Mouse (Mus musculus) thymus, adult 18-20 months (tissue): Measurements from ENCODE around the gene Ier5l.
A peak's percentile ranks its signal among the peaks of the same experiment; 100 is the strongest.

Source experiments
- DNase-seq, 2 experiments: peaks; one replicate each; pipeline ENCODE4 v3.0.0; 2022; ENCODE audit warnings: mixed read lengths in 2 of 2

Ier5l gene

DNA sequence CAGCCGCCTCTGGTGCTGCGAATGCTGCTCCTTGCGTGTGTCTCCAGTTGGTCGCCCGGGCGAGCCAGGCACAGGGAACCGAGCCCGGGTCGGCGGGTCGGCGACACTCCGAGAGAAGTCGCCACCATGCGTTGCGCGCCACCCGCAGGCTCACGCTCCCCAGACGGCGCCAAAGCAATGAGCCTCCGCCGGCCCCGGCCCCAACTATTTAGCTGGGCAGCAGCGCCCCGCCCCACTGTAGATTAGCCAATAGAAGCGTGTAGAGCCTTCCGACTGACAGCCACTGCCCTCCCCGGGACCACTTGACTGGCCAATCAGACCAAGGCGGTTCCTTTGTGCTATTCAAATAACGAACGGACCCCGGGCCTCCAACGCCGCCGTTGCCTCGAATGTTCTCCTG is at the start of gene Ier5l:
Gene Ier5l (minus strand): TSS at position 181 of the 400 bp plus-strand sequence.
- peak; percentile 55 to 60 for DNase-seq

DNA sequence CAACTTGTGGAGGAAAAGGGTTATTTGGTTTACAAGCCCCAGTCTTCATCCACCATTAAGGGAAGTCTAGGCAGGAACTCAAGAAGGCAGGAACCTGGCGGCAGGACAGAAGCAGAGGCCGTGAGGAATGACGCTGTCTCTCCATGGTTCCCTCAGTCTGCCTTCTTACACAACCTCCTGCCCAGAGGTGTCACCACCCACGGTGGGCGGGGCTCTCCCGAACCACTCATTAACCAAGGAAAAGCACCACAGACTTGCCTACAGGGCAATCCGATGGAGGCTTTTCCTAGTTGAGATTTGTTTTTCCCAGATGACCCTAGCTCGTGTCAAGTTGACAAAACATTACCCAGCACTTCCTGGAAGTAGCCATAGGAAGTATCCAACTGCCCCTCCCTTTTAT is 49.7 kb upstream of the Ier5l start:
- no peak for DNase-seq

DNA sequence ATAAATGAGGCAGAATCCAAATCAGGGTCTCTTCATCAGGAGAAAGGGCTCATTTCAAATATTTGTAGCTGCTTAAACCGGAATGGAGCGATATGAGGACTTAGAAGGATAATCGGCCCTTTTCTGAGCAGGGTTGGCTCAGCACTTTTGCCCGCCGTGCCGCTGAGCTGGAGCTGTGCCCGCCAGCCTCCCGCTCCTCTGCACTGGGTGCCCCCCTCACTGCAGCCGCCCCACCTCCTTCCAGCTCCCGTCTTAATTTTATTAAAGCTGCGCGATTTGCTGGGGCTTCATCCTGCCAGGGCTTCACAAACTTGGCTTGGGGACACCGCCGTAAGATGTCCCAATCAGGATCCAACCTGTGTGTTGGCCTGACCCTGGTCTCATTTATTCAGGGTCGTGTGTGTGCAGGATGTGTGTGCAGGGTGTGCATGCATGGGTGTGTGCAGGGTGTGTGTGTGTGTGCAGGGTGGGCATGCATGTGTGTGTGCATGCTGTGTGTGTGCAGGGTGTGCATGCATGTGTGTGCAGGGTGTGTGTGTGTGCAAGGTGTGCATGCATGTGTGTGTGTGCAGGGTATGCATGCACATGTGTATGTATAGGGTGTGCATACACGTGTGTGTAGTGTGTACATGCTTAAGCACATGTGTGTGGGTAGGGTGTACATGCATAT is 36.8 kb upstream of the Ier5l start:
- no peak for DNase-seq

DNA sequence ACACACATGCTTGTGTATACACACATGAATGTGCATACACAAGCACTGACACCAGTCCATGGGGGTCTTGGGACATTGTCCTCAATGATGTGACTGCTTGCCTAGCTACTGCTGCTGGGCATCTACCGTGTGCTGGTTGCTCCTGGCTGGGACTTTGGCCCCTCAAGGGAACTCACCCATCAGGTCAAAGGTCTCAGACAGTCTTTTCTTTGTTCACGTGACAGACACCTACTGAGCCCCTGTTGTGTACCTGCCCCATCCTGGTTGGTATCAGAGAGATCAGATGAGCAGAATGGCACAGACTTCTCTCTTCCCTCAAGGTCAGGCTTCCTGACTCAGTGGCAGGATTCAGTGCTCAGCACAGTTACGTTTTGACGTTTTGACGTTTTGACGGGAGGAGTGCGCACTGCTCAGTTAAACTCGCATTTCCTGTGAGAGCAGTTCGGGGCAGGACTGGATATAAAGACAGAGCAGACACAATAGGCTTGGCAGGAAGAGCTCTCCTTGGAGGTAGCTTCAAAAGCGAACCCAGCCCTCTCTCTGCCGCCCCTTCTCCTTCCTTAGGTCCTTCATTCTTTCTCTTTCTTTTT is 33.2 kb upstream of the Ier5l start:
- no peak for DNase-seq

DNA sequence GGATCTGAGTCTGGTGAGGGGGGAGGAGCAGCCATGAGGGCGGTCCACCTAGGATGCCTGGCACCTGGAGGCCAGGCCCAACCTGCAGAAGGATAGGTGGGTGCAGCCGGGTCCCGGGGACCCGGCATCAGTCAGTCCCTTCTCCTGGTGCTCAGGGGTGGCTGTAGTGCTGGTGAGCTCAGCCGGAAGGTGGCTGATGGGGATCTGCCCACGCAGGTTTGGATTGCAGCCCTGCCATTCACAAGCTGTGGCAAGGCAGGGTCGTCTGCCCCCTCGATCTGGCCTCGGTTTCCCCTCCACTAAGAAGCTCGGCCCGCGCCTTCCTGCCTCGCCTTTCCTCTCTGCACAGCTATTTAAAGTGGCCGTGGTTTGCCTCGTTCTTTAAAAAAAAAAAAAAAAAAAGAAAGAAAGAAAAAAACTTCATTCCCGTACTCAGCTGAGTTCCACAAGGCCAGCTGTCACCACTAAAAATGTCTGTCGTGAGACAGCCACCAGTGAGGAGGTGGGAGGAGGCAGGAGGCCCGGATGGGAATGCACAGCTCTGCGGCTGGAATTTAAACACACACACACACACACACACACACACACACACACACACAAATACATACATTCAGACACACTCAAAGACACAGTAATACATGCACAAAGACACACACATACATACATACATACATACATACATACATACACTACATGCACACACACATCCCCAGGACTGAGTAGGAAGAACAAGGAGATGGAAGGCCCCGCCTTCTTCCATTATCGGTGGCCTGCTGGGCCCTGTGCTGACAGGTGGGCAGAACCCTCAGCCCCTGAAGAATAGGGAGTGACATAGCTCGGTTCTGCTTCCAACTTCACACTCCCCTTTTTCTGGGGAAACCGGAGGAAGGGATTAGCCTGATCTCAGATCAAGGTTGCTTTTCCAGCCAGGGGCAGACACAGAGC is 29.9 kb upstream of the Ier5l start:
- no peak for DNase-seq

DNA sequence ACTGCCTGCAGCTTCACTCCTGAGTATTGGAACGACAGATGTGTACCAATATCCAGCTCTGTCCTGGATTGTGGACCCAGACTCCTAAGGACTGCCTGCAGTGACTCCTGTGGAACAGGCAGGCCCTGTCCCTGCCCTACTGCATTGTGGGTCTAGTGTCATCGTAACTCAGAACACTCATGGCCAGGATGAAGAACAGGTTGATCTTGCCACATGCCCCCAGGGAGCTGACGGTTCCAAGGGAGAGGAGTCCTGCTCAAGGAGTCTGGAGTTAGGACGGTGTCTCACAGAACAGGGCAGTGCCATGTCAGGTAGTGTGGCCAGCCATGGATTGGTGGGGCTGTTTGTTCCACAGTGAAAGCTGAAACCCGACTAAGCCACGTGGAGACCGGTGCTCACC is 27.7 kb upstream of the Ier5l start:
- DNase-seq = no peak

DNA sequence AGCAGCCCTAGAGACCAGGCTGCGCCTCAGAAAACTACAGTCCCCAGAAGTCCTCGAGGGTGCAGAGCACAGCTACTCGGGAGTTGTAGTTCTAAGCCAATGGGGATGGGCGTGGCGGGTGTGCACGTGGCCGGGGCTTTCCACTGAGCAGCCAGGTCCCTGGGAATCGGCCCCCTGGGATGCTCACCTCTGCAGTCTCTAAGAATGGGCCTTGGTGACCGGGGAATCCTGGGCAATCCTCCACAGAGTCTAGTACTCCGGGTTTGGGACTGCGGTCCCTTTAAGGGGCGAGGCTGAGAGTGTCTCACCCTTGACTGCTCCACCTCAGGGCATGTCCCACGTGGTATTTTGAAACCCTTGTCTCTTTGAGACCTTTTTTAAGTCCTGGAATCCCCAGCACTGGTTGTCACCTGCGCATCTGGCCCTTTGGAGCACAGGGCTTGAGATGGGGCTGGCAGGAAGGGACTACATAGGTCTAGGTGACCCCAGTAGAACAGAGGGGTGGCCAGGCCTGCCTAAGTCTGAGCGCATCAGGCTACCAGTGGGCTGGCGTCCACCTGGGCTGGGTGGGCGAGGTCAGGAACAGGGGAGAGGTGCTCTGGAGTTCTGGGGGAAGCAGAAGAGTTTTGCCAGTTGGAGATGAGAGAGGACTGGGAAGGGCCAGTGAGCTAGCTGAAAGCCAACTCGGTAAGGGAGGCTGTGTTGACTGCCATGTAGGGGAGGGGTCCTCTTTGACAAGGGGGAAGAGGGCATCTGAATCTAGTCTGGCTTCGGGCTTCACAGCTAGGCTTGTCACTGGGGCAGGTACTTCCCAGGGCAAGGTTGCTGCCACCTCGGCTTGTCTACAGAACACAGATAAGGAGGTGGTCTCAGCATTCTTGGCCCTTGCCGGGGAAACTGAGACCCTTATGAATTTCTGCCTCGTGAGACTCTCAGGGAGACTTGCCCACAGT is 22.2 kb upstream of the Ier5l start:
- DNase-seq = peak; percentile 10 to 26

DNA sequence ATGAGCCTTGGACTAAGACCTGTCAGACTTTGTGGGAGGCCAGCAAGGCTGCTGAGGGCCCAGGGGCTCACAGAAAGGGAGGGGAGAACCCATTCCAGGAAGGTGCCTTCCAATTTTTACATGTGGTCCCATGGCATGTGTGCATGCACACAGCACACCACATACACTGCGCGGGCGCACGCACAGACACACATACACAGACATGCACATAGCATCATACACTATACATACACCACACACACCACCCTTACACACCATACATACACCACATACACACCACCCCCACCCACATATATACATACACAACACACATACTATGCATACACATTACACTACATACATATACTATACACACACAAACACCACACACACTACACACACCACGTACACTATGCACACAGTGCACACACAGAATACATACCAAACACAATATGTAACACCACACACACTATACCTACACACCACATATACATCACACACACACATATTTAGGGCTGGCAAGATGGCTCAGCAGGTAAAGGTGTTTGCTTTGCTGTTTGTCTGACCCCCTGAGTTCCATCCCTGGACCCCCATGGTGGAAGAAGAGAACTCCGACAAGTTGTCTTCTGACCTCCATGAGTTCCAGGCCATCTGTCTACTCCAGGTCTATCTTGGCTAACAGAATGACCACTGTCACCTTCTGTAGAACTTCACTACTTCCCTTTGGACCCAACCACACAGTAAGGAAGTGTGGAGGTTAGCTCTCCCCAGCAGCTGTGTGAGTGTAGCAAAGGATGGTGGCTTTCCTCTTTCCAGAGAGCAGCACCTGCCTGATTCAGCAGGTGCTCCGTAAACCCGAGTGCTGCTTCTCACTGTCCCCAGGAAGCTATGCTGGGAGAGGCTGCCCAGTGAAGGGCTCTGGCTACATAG is 21.2 kb upstream of the Ier5l start:
- no peak for DNase-seq

DNA sequence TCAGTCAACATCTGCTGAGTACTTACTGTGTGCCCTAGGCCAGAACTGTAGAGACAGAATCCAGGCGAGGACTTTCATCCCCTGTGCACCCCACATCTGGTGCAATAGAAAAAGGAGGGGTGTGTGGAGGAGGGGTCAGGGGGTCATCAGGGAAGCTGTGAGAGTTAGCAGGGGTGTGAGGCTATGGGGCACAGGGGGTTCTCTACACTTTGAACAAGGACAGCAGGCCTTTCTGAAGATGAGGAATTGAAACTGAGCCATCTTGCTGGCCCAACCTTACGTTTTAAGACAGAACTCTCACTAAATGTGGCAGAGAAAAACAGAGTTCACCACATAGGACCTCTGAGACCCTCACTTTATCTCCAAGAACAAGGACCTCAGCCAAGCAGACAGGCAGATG is 16.4 kb upstream of the Ier5l start:
- no peak for DNase-seq

DNA sequence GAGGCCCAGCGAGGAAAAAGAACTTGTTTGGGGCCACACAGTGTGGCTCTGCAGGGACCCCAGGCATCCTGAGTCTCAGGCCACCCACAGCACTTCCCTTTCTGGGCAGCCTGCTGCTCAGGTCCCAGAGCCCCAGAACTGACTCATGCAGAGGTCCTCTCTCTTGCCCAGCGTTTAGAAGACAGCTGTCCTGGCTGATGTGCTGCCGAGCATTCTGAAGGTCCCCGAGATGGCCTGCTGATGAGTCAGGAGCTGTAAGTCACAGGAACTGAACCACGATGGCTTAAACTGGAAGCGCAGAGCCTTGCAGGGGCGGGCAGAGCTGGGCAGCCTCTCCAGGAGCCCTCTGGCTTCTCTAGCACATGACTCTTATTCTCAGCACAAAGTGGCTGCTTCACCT is 13.6 kb upstream of the Ier5l start:
- DNase-seq = no peak

DNA sequence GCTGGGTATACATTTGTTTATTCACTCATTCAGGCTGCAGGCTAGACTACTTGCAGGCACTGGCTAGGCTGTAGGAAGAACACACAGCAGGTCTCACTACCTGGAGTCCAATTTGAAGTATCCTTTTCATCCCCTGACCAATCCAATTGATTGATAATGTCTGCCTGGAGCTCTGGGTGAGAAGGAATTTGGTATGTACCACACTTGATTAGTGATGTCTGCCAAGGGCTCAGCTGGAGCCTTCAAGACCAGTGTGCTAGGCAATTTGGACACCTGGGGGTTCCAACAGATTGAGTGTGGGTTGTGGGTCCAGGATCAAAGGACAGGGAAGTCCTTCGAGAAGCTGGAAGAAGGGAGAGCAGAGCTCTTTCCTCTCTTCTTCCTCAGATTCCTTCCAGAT is 4.5 kb upstream of the Ier5l start:
- no peak for DNase-seq

DNA sequence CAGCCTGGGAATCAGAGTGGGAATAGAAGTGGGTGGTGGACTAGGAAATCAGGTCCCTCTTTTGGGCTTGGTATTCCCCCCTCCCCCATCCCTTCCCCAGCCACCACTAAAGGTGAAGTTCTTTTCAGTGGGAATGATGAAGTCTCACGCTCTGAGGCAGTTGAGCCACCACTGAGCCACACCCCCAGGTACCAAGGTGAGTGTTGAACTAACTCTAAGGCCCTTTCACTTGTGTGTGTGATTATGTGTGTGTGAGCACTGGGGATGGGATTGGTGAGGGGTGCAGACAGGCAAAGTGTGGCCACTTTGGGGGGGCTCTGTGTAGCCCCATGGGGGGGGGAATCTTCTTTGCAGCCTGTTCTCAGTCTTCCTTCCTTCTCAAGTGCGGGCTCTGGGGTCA is 2.2 kb upstream of the Ier5l start:
- no peak for DNase-seq

DNA sequence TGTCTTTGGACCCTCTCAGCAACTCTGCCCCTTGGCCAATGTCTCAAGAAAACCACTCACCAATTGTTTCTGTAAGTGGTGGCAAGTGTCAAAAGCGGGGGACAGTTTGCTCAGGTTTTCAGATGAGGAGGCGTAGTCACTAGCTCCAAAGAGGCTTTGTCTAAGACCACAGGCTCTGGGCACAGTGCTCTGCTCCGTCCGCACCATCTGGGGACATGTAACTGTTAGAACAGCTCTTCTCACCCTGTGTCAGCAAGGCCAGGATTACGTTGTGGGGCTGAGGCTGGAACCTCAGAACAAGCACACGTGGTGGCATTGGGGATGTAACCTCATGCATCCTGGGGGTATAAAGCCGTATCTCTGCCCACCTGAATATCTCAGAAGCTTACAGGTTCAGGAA is 1.4 kb upstream of the Ier5l start:
- no peak for DNase-seq

DNA sequence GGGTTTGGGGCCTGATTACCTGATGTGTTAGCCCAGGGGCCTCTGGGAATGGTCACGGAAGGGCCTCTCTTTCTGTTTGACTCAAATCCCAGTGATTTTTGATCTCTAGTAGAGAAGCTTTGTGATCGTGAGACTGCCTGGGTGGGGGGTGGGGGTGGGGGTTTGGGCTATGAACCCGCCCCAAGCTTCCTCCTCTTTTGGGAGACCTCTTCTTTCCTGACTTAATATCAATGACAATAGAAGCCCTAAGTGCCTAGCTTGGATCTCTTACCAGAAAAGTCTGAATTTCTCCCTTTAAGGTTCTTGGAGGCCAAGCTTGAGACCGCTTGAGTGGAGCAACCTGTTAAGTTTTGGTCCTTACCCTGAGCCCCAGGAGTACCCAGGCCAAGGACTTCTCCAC is 757 bp upstream of the Ier5l start:
- DNase-seq = no peak

DNA sequence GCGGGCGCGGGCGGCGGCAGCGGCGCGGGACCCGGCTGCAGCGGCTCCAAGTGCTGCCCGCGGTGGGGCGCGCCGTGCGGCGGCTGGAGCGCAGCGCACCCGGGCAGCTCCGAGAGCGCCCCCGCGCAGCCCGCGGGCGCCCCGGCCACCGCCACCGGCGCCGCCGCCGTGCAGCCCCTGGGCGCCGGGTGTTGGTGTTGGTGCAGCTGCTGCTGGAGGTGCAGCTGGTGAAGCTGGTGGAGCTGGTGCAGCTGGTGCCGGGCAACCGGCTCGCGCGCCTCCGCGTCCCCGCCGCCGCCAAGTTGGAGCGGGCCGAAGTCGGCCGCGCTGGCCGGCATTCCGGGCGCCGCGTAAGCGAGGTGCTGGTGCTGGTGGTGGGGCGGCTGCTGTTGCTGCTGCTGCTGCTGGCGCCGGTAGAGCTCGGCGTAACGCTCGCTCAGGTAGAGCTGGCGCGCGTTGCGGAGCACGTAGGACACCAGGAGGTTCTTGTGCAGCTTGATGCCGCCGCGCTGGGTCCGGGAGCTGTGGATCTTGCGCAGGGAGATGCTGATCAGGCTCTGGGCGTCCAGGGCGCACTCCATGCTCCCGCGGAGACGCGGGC is 488 bp downstream of the Ier5l start:
- DNase-seq = peak in 1 of 2 experiments; percentile 13

DNA sequence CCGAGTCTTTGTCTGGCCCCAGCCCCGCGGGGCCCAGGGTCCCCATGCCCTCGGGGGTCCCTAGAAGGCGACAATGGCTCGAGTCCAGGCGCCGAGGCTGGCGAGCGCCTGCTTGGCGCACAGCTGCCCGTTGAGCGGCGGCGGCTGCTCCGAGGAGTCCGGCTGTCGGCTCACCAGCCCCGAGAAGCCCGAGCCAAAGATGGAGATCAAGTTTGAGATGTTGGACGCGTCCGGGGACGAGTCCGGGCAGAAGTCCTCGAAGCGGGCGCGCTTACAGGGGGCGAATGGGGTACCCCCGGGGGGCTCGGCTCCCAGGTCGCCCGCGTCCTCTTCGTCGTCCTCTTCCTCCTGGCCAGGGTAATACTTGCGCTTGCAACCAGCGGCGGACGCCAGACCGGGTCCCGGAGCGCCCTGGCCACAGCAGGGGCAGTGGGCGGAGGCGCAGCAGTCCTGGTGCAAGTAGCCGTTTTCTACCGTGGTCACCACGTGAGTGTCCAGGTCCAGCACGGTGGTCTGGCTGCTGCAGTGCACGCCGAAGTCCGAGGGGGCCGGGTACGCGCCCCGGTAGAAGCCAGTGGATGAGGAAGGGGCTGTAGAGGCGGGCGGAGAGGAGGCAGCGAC is 1.2 kb downstream of the Ier5l start:
- DNase-seq = peak in 1 of 2 experiments; percentile 20

DNA sequence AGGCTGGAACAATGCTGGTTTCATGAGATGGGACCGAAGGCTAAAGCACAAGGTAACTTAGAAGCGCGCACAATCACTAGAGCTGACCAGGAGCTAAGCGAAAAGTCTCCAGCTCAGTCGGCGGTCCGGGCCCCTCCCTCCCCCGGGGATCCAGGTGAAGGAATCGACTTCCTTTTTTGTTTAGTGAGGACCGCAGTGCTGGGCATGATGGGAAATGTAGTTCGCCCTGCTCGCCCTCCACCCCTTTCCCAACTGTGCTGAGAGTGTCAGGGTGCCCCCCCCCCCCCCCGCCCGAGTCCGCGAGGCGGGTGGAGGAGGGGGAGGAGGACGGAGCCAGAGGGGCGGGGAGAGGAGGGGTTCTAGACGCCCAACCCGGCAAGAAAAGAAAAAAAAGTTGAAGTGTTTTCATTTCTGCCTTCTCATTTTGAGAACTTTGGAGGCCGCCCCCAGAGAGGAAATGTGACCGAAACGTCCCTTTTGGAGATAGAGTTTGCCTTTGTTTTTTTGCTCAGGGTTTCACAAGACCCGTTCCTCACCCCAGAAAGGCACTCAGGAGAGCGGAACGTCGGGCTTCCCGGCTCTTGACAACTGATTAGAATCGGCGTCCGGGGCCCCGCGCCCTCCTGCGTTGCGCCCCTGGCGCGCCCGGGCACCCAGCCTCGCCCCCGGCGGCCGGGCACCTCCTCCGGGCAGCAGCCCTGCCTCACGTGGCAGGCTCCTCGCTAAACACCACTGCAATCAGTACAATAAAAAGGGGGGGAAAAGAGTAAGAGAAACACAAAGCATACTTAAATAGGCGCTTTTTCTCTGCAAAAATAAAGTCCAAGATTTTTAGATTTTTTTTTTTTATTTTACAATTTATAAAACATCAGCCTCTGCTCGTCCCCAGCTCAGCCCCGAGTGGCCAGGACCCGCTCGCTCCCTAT is 2.0 kb downstream of the Ier5l start:
- DNase-seq = peak; percentile 59 to 77

DNA sequence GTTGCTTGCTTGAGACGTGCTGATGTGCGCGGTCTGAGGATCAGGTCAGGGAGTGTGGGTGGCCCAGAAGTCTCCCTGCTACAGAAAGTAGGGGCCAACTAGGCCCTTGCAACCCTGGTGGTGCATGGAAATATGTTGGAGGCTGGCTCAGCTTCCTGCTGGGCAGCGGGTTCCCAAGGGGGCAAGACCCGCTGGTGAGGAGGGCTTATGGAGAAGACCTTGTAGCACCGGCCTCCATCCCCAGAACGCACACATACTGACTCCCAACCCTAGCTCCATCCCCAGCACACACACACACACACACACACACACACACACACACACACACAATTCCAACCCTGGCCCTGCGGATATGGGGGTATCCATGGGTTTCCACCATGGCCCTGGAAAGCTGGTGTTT is 3.0 kb downstream of the Ier5l start:
- DNase-seq = no peak
